Mouse (Mus musculus) erythroblast, embryonic 14.5 days (primary cell): ENCODE data around the gene Abhd17a. TPM values are rescaled to one million over a fixed set of nuclear protein-coding genes. Genes with fewer than 3 reads are reported as not detected.

Experiments
- H3K27me3 ChIP-seq: 2 replicates; pipeline ENCODE4 v1.6.1; 2012; ENCODE audit warnings: inconsistent platforms; ENCODE audit not compliant: control insufficient read depth
- H3K36me3 ChIP-seq: 2 replicates; pipeline ENCODE4 v1.6.1; 2012; ENCODE audit warnings: mild to moderate bottlenecking, inconsistent platforms; ENCODE audit not compliant: control insufficient read depth
- H3K4me1 ChIP-seq: 2 replicates; pipeline ENCODE4 v1.6.1; 2012; ENCODE audit warnings: inconsistent platforms; ENCODE audit not compliant: control insufficient read depth
- H3K4me3 ChIP-seq: replicated peaks from 2 replicates; pipeline ENCODE3; 2012; ENCODE audit warnings: moderate library complexity, mild to moderate bottlenecking, inconsistent platforms
- H3K9me3 ChIP-seq: 2 replicates; pipeline ENCODE4 v1.6.1; 2012; ENCODE audit warnings: low read length, inconsistent platforms, mixed read lengths; ENCODE audit not compliant: control insufficient read depth
- GATA1 ChIP-seq: IDR thresholded peaks from 2 replicates; pipeline ENCODE4 v1.6.1; 2012; ENCODE audit warnings: low read length, inconsistent platforms, mixed read lengths
- TAL1 ChIP-seq: IDR thresholded peaks from 3 replicates; pipeline ENCODE4 v1.6.1; 2012; ENCODE audit warnings: low read length, inconsistent platforms, mixed read lengths
- polyA plus RNA-seq: library from polyadenylated mRNA; stranded (reverse); fragments of >175 nt; gene quantifications from 2 replicates; pipeline ENCODE4 v1.2.3, GENCODE M21; 2012

The Abhd17a gene
- polyA plus RNA-seq, 1 experiment = 117 TPM

DNA sequence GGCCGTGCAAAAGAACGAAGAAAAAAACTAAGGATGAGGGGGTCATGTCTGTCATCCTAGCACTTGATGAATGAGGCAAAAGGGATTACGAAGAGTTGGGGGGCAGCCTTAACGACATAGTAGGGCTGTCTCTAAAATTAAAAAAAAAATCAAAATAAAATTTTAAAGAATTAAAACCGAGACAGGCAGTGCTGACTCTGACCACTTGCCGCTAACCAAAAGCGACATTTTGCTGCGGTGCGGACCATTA lies 31.5 kb upstream of the Abhd17a start:
- Histone ChIP-seq H3K36me3 (peaks cover 26% of the 10 kb centered on the region), H3K4me1 (peaks cover 67% of the 10 kb centered on the region), H3K9me3 (no peaks in the 10 kb centered on the region), H3K4me3 (peak overlapping the region; percentile 73), H3K27me3 (no peaks in the 10 kb centered on the region)
- TF ChIP-seq GATA1 = no peak
- TF ChIP-seq TAL1 = no peak

DNA sequence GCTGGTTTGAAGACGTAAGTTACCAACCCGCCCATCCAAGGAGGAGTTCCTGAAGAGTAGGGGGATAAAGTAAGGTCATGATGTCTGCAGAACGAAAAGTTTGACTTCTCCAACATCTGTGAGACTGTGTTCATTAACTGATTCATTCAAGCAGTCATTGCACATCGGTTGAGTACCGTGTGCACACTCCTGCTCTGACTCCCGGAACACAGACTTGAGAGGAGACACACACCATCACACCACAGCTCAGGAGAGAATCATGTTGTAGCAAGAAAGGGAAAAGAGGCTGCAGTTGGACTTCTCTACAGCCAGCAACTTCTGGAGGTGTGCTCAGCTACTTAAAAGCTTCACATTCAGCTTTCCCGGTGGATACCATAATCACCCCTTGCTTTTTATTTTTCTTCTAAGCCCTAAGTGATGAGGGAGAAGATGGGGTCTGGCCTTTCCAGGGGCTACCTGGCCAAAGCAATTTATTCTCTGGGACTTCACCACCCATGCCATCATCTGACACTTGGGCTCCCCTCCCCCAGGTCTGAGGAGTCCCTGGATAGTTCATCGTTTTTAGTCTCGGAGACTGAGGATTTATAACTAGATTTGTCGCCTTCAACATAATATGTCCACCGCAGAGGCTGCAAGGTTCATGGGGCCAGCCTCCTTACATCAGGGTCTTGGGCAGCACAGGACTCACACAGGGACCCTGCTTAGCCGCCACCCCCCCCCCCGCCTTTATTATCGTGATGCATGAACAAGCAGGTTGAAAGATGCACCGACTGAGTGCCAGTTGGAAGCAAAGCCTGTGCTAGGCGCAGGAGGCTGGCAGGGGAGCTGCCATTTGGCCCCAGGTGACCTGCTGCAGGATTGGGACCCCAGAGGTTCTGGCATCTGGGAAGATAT lies 30.9 kb upstream of the Abhd17a start:
- no peaks in the 10 kb centered on the region for H3K27me3 ChIP-seq
- H3K4me1 ChIP-seq = peaks cover 65% of the 10 kb centered on the region
- no peaks in the 10 kb centered on the region for H3K9me3 ChIP-seq
- peaks cover 29% of the 10 kb centered on the region for H3K36me3 ChIP-seq
- peak overlapping the region; percentile 73 for H3K4me3 ChIP-seq
- TF ChIP-seq GATA1 (no peak), TAL1 (no peak)

DNA sequence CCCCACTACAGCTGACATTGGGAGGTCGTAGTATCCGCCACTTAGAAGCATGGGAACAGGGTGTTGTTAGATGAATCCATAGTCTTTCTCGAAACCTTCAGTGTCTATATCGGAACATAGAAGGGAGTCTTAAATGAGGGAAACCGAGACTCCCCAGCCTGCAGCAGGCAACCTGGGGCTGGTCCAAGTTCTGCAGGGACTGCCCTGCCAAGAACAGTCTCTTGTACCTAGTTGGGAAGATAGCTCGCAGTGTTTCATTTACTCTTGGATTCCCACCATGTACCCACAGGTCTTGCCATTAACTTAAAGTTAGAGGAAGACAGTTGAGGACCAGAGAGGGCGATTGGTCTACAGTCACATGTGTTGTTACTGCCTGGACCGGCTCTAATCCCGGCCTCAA lies 30.2 kb upstream of the Abhd17a start:
- Histone ChIP-seq H3K4me3 (no peak overlapping the region), H3K9me3 (no peaks in the 10 kb centered on the region), H3K27me3 (no peaks in the 10 kb centered on the region), H3K36me3 (peaks cover 29% of the 10 kb centered on the region), H3K4me1 (peaks cover 61% of the 10 kb centered on the region)
- TF ChIP-seq TAL1 (no peak), GATA1 (no peak)

DNA sequence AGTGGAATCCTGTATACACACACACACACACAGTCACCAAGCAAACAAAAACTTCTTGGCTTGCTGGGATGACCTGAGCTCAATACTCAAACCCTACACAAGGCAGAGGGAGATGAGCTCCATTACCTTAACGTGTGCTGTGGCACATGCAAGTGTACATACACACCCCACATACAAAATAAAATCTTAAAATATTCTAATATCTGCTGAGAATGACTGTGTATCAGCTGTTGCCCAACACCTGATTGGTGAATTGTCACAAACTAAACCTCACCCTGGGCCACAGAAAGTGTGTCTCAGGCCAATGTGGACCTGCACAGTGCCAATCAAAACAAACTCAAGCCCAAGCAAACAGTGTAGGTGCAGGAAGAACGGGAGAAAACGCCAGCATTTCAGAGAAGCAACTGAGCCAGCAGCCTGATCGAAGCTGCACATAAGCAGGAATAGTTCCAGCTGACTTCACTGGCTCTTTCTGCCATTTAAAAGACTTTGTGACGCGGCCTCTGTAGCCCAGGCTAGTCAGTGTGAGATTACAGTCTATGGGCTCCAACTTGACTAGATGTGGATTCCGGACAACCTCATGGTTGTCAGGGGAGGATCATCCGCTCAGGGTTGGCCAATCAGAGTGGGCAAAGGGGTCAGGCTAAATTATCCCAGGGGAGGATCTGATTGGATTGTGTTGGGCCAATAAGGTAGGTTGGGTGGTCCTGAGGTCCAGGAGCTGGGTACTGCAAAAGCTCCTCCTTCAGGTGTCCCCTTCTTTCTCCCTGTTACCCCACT lies 29.5 kb upstream of the Abhd17a start:
- Histone ChIP-seq H3K27me3 (no peaks in the 10 kb centered on the region), H3K4me1 (peaks cover 54% of the 10 kb centered on the region), H3K9me3 (no peaks in the 10 kb centered on the region), H3K4me3 (no peak overlapping the region), H3K36me3 (peaks cover 29% of the 10 kb centered on the region)
- TF ChIP-seq TAL1 (no peak), GATA1 (no peak)

DNA sequence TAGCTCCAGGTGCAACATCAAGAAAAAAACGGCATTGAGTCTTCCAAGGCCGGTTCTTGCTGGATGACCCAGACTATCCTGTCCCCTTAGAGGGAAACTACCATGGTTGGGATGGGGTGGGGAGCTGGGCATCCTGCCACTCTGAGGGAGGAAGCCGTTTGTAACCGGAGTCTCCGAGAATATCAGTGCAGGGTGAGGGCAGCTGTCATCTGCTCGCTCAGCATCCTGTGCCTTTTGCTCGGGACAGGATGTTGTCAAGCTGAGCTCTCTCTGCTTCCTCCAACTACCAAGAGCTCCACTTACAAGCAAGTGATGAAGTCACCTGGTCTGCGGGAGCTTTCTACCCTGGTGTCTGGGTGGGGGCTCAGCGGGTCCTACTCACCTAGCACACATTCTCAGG lies 28.0 kb upstream of the Abhd17a start:
- no peaks in the 10 kb centered on the region for H3K9me3 ChIP-seq
- peaks cover 35% of the 10 kb centered on the region for H3K36me3 ChIP-seq
- no peaks in the 10 kb centered on the region for H3K27me3 ChIP-seq
- H3K4me1 ChIP-seq = peaks cover 41% of the 10 kb centered on the region
- no peak overlapping the region for H3K4me3 ChIP-seq
- no peak for TF ChIP-seq GATA1

DNA sequence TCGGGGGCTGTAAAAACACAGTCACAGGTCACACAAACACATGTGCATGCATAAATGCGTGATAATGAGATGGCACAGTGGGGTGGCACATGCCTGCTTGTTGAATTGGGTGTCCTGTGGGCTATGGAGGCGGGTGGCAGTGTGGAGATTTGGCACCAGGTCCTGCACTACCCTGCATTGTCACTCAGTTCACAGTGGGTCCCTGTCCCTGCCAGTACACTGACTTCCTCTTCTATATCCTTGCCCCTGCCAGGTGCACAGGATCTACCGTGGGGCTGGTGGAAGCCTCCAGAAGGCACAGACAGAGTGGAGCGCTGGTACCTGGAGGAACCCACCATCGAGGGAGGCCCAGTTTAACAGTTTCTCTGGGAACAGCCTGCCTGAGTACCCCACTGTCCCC lies 24.2 kb upstream of the Abhd17a start:
- Histone ChIP-seq H3K9me3 (no peaks in the 10 kb centered on the region), H3K4me1 (peaks cover 33% of the 10 kb centered on the region), H3K27me3 (no peaks in the 10 kb centered on the region), H3K36me3 (peaks cover 72% of the 10 kb centered on the region), H3K4me3 (no peak overlapping the region)
- TF ChIP-seq TAL1 (no peak), GATA1 (no peak)

DNA sequence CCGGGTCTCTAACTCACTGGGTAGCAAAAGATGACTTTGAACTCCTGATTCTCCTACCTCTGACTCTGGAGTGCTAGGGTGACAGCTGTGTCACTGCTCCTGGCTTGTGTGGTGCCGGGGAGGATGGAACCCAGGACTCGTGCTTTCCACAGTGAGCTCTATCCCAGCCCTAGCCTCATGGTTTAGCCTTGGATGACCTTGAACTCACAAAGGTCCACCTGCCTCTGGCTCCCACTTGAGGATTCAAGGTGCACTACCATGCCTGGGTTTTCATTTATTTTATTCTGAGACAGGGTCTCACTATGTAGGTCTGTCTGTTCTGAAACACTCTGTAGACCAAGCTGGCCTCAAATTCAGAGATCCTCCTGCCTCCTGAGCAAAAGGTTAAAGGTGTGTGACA lies 23.7 kb upstream of the Abhd17a start:
- peaks cover 78% of the 10 kb centered on the region for H3K36me3 ChIP-seq
- H3K27me3 ChIP-seq = no peaks in the 10 kb centered on the region
- no peaks in the 10 kb centered on the region for H3K9me3 ChIP-seq
- TF ChIP-seq TAL1 = no peak
- no peak for TF ChIP-seq GATA1
- no peak overlapping the region for H3K4me3 ChIP-seq
- H3K4me1 ChIP-seq = peaks cover 39% of the 10 kb centered on the region

DNA sequence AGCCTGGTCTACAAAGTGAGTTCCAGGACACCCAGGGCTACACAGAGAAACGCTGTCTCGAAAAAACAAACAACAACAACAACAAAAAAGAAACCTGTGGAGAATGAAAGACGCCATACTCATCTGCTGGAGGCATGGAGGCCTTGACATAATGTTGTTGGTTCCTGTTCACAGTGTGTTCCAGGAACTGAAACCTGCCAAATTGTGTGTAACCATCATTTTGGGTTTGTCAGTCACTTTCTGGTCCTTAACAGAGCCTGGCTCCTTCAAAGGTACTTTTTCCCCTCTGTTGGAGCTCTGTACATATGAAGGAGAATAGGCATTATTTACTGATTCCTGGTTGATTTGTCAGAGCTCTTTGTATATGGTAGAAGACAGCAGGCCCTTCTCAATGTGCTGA lies 21.8 kb upstream of the Abhd17a start:
- H3K27me3 ChIP-seq = no peaks in the 10 kb centered on the region
- TF ChIP-seq TAL1 = no peak
- TF ChIP-seq GATA1 = no peak
- peaks cover 53% of the 10 kb centered on the region for H3K4me1 ChIP-seq
- peaks cover 97% of the 10 kb centered on the region for H3K36me3 ChIP-seq
- no peak overlapping the region for H3K4me3 ChIP-seq
- peaks cover 1% of the 10 kb centered on the region; the same call in 1 of the 2 replicates for H3K9me3 ChIP-seq

DNA sequence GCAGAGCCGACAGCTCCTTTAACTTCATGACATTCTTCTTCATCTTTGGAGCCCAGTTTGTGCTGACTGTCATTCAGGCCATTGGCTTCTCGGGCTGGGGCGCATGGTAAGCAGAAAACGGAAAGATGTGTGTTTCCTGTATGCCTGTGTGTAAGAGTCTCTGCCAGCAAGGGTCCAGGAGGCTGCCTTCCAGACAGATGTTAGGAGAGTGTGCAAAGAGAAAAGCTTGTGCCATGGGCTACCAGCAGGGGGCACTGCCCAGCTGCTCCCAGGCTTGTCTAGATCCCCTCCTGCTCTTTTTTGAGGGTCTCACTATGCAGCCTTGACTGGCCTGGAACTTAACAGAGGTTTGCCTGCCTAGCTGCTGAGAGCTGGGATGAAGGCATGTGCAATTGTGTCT lies 20.9 kb upstream of the Abhd17a start:
- H3K9me3 ChIP-seq = peaks cover 7% of the 10 kb centered on the region
- H3K4me3 ChIP-seq = no peak overlapping the region
- no peaks in the 10 kb centered on the region for H3K27me3 ChIP-seq
- peaks cover 60% of the 10 kb centered on the region for H3K4me1 ChIP-seq
- peaks cover 99% of the 10 kb centered on the region for H3K36me3 ChIP-seq
- TF ChIP-seq TAL1 (no peak), GATA1 (no peak)
